Mouse (Mus musculus) liver, embryonic 15.5 days (tissue): ENCODE measurements around the gene Fbxw5. TPM values are rescaled to one million over a fixed set of nuclear protein-coding genes. Genes with fewer than 3 reads are reported as not detected.

Source experiments
- ATAC-seq: fragments of 200-750 bp; cut with Nextera tagmentation; 2 replicates; pipeline ENCODE4 v1.8.0; 2017; ENCODE audit warnings: moderate number of reproducible peaks, mild to moderate bottlenecking, moderate library complexity; ENCODE audit not compliant: insufficient read depth
- H3K27ac ChIP-seq: fragments of 300-500 bp; sonication (generic); replicated peaks from 2 replicates; pipeline ENCODE4 v1.5.1; 2015; ENCODE audit warnings: mild to moderate bottlenecking, inconsistent platforms
- H3K27me3 ChIP-seq: fragments of 300-500 bp; sonication (generic); 2 replicates; pipeline ENCODE4 v1.6.1; 2015; ENCODE audit warnings: mild to moderate bottlenecking, inconsistent platforms
- H3K36me3 ChIP-seq: fragments of 300-500 bp; sonication (generic); replicated peaks from 2 replicates; pipeline ENCODE4 v1.6.1; 2015; ENCODE audit warnings: moderate library complexity, mild to moderate bottlenecking, inconsistent platforms
- H3K4me1 ChIP-seq: fragments of 300-500 bp; sonication (generic); replicated peaks from 2 replicates; pipeline ENCODE4 v1.6.1; 2015; ENCODE audit warnings: inconsistent platforms
- H3K4me2 ChIP-seq: fragments of 300-500 bp; sonication (generic); 2 replicates; pipeline ENCODE4 v1.6.1; 2015; ENCODE audit warnings: moderate library complexity, mild to moderate bottlenecking, inconsistent platforms
- H3K4me3 ChIP-seq: fragments of 300-500 bp; sonication (generic); replicated peaks from 2 replicates; pipeline ENCODE4 v1.5.1; 2015; ENCODE audit warnings: mild to moderate bottlenecking, inconsistent platforms
- H3K9ac ChIP-seq: fragments of 300-500 bp; sonication (generic); 2 replicates; pipeline ENCODE4 v1.6.1; 2015; ENCODE audit warnings: moderate library complexity, mild to moderate bottlenecking, inconsistent platforms
- H3K9me3 ChIP-seq: fragments of 300-500 bp; sonication (generic); replicated peaks from 2 replicates; pipeline ENCODE4 v1.6.1; 2016; ENCODE audit warnings: inconsistent platforms
- WGBS: fragments of 180-500 bp; shearing (Covaris S2); methylation state at CpG from one replicate; pipeline ENCODE4 v1.1.7; 2015; ENCODE audit warnings: mixed read lengths; ENCODE audit not compliant: insufficient replicate concordance; 5-methylcytosine and 5-hydroxymethylcytosine counted together
- polyA plus RNA-seq: library from polyadenylated mRNA; unstranded; fragments of >200 nt; fragmentation: Nextera tagmentation; extraction: Ambion mirVana; gene quantifications from 2 replicates; pipeline ENCODE4 v1.2.1, GENCODE M21; 2015

Gene Fbxw5
- polyA plus RNA-seq, 1 experiment from 2014 or later: 24.0 TPM

- H3K36me3 ChIP-seq: peaks cover 92% of the 10 kb centered on the region
- ATAC-seq: no peak
- WGBS: 93% methylated on average over 2 of the region's 2 CpGs
Observed at GRCm38 (mm10) chr2:25533707-25534106, 33.2 kb downstream of the Fbxw5 start.

GRCm38 (mm10) chr2:25534178-25534865 is 33.8 kb downstream of the Fbxw5 start:
- Histone ChIP-seq H3K9me3 (no peaks in the 10 kb centered on the region), H3K27me3 (no peaks in the 10 kb centered on the region), H3K9ac (no peak overlapping the region), H3K27ac (no peak overlapping the region), H3K4me1 (peaks cover 7% of the 10 kb centered on the region), H3K4me3 (no peak overlapping the region), H3K4me2 (no peak overlapping the region), H3K36me3 (peaks cover 87% of the 10 kb centered on the region)
- no peak for ATAC-seq
- WGBS: 58% methylated on average over 3 of the region's 3 CpGs

More at GRCm38 (mm10) chr2:25533707-25534106, 33.2 kb downstream of the Fbxw5 start:
- no peaks in the 10 kb centered on the region for H3K27me3 ChIP-seq
- H3K4me2 ChIP-seq: no peak overlapping the region
- peaks cover 7% of the 10 kb centered on the region for H3K4me1 ChIP-seq
- H3K27ac ChIP-seq: no peak overlapping the region
- H3K9me3 ChIP-seq: no peaks in the 10 kb centered on the region
- no peak overlapping the region for H3K9ac ChIP-seq
- H3K4me3 ChIP-seq: no peak overlapping the region

GRCm38 (mm10) chr2:25534866-25535182 is 34.3 kb downstream of the Fbxw5 start:
- 87% methylated on average over 2 of the region's 2 CpGs for WGBS
- Histone ChIP-seq H3K9ac (no peak overlapping the region), H3K27me3 (no peaks in the 10 kb centered on the region), H3K36me3 (peaks cover 82% of the 10 kb centered on the region), H3K27ac (no peak overlapping the region), H3K4me3 (no peak overlapping the region), H3K4me2 (no peak overlapping the region), H3K9me3 (no peaks in the 10 kb centered on the region), H3K4me1 (peaks cover 7% of the 10 kb centered on the region)
- no peak for ATAC-seq

- H3K27me3 ChIP-seq: no peaks in the 10 kb centered on the region
- WGBS: 84% methylated on average over 8 of the region's 8 CpGs
- H3K9ac ChIP-seq: no peak overlapping the region
- no peak for ATAC-seq
- no peak overlapping the region for H3K4me2 ChIP-seq
- H3K4me3 ChIP-seq: no peak overlapping the region
- no peaks in the 10 kb centered on the region for H3K9me3 ChIP-seq
- H3K36me3 ChIP-seq: peaks cover 70% of the 10 kb centered on the region
- no peak overlapping the region for H3K27ac ChIP-seq
- H3K4me1 ChIP-seq: peaks cover 7% of the 10 kb centered on the region
Observed at GRCm38 (mm10) chr2:25536531-25536930, 36.0 kb downstream of the Fbxw5 start.

- H3K27ac ChIP-seq: no peak overlapping the region
- H3K27me3 ChIP-seq: no peaks in the 10 kb centered on the region
- H3K4me3 ChIP-seq: no peak overlapping the region
- H3K4me1 ChIP-seq: peaks cover 11% of the 10 kb centered on the region
- peaks cover 38% of the 10 kb centered on the region for H3K36me3 ChIP-seq
- 85% methylated on average over 4 of the region's 4 CpGs for WGBS
- no peak for ATAC-seq
- no peak overlapping the region for H3K9ac ChIP-seq
- no peak overlapping the region for H3K4me2 ChIP-seq
- H3K9me3 ChIP-seq: no peaks in the 10 kb centered on the region
Observed at GRCm38 (mm10) chr2:25540541-25540948, 40.0 kb downstream of the Fbxw5 start.

- Histone ChIP-seq H3K27me3 (no peaks in the 10 kb centered on the region), H3K9me3 (no peaks in the 10 kb centered on the region), H3K4me1 (peaks cover 19% of the 10 kb centered on the region), H3K36me3 (peaks cover 26% of the 10 kb centered on the region), H3K4me3 (no peak overlapping the region), H3K27ac (no peak overlapping the region), H3K4me2 (no peak overlapping the region), H3K9ac (no peak overlapping the region)
- ATAC-seq: no peak
- 84% methylated on average over 10 of the region's 10 CpGs for WGBS
Observed at GRCm38 (mm10) chr2:25541644-25542367, 41.3 kb downstream of the Fbxw5 start.

- no peaks in the 10 kb centered on the region for H3K9me3 ChIP-seq
- 4% methylated on average over 43 of the region's 43 CpGs for WGBS
- H3K27ac ChIP-seq: peak overlapping the region; percentile 81
- peak overlapping the region; percentile 88 for H3K4me3 ChIP-seq
- H3K4me2 ChIP-seq: peak overlapping the region; percentile 90
- H3K36me3 ChIP-seq: no peaks in the 10 kb centered on the region
- H3K27me3 ChIP-seq: no peaks in the 10 kb centered on the region
- H3K9ac ChIP-seq: peak overlapping the region; percentile 84
- ATAC-seq: peak; percentile 75
- H3K4me1 ChIP-seq: peaks cover 24% of the 10 kb centered on the region
Observed at GRCm38 (mm10) chr2:25545996-25546810, 45.7 kb downstream of the Fbxw5 start.

- H3K36me3 ChIP-seq: no peaks in the 10 kb centered on the region
- peak within 1 kb of the TSS; percentile 90 for H3K4me2 ChIP-seq
- peaks cover 24% of the 10 kb centered on the region for H3K4me1 ChIP-seq
- no peaks in the 10 kb centered on the region for H3K9me3 ChIP-seq
- H3K27me3 ChIP-seq: no peaks in the 10 kb centered on the region
- ATAC-seq: peak; percentile 100
- H3K4me3 ChIP-seq: peak within 1 kb of the TSS; percentile 88
- 4% methylated on average over 48 of the region's 48 CpGs for WGBS
- peak within 1 kb of the TSS; percentile 81 for H3K27ac ChIP-seq
- H3K9ac ChIP-seq: peak within 1 kb of the TSS; percentile 84
Observed at GRCm38 (mm10) chr2:25546811-25547491, 46.4 kb downstream of the Fbxw5 start, which contains the start of gene Traf2. TSS of gene Traf2 (minus strand) at chr2:25546940.

- no peak overlapping the region for H3K9ac ChIP-seq
- H3K27me3 ChIP-seq: no peaks in the 10 kb centered on the region
- no peak overlapping the region for H3K27ac ChIP-seq
- no peak overlapping the region for H3K4me3 ChIP-seq
- no peaks in the 10 kb centered on the region for H3K36me3 ChIP-seq
- peaks cover 21% of the 10 kb centered on the region for H3K4me1 ChIP-seq
- no peak overlapping the region for H3K4me2 ChIP-seq
- H3K9me3 ChIP-seq: no peaks in the 10 kb centered on the region
- 64% methylated on average over 9 of the region's 9 CpGs for WGBS
- no peak for ATAC-seq
Observed at GRCm38 (mm10) chr2:25549021-25549991, 48.8 kb downstream of the Fbxw5 start.

GRCm38 (mm10) chr2:25551186-25551585 is 50.6 kb downstream of the Fbxw5 start:
- H3K27ac ChIP-seq: no peak overlapping the region
- WGBS: 31% methylated on average over 5 of the region's 5 CpGs

More at GRCm38 (mm10) chr2:25551186-25551585, 50.6 kb downstream of the Fbxw5 start:
- Histone ChIP-seq H3K4me2 (no peak overlapping the region), H3K4me3 (no peak overlapping the region), H3K27me3 (no peaks in the 10 kb centered on the region), H3K9ac (no peak overlapping the region), H3K9me3 (no peaks in the 10 kb centered on the region), H3K36me3 (no peaks in the 10 kb centered on the region), H3K4me1 (peaks cover 8% of the 10 kb centered on the region)
- ATAC-seq: no peak
